Mouse (Mus musculus) thymus, adult 2 months (tissue): Measurements from ENCODE around the gene Lyst.

ENCODE experiments used
- CTCF ChIP-seq: fragments of 200-500 bp; IDR thresholded peaks from 2 replicates; pipeline ENCODE4 v1.5.1; 2012; ENCODE audit warnings: mild to moderate bottlenecking, control low read depth, low read length, moderate library complexity, borderline replicate concordance; ENCODE audit not compliant: control insufficient read depth, poor library complexity, insufficient read depth; ENCODE audit errors: extremely low read depth
- POLR2A ChIP-seq: fragments of 200-500 bp; IDR thresholded peaks from 2 replicates; pipeline ENCODE4 v1.6.1; 2012; ENCODE audit warnings: mild to moderate bottlenecking, low read length, control low read depth, moderate library complexity; ENCODE audit not compliant: control insufficient read depth, poor library complexity, insufficient read depth; ENCODE audit errors: extremely low read depth

DNA sequence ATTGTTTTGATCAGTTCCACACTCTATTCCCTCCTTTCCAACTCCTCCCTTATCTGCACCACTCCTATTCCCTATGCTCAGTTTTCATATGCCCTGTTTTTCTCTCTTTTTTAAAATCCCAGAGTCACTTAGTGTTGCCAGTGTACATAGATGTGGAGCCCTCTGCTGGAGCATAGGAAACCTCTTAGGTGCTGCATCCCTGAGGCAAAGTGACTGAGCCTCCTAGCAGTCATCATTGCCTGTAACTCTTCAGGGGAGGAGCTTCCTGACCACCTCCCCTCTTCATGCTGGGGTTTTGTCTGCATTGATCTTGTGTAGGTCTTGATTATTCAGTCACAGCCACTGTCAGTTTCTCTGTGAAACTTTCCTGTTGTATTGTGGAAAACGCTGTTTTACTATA, 22.7 kb downstream of the Lyst start:
- TF ChIP-seq CTCF (no peak), POLR2A (no peak)
